Mouse (Mus musculus) midbrain, embryonic 12.5 days (tissue): Measurements from ENCODE around the gene Efcab2. TPM values are rescaled to one million over a fixed set of nuclear protein-coding genes. Genes with fewer than 3 reads are reported as not detected.

Experiments
- ATAC-seq: fragments of 200-750 bp; cut with Nextera tagmentation; 2 replicates; pipeline ENCODE4 v1.8.0; 2017; ENCODE audit warnings: low read depth, moderate TSS enrichment, moderate library complexity; ENCODE audit not compliant: low FRiP score
- H3K27ac ChIP-seq: fragments of 300-500 bp; sonication (generic); replicated peaks from 2 replicates; pipeline ENCODE4 v1.5.1; 2016; ENCODE audit warnings: mild to moderate bottlenecking
- H3K27me3 ChIP-seq: fragments of 300-500 bp; sonication (generic); 2 replicates; pipeline ENCODE4 v1.6.1; 2016; ENCODE audit warnings: mild to moderate bottlenecking
- H3K36me3 ChIP-seq: fragments of 300-500 bp; sonication (generic); 2 replicates; pipeline ENCODE4 v1.6.1; 2016
- H3K4me1 ChIP-seq: fragments of 300-500 bp; sonication (generic); 2 replicates; pipeline ENCODE4 v1.6.1; 2016
- H3K4me2 ChIP-seq: fragments of 300-500 bp; sonication (generic); replicated peaks from 2 replicates; pipeline ENCODE4 v1.6.1; 2016; ENCODE audit warnings: mild to moderate bottlenecking, moderate library complexity
- H3K4me3 ChIP-seq: fragments of 300-500 bp; sonication (generic); 2 replicates; pipeline ENCODE4 v1.5.1; 2016; ENCODE audit warnings: mild to moderate bottlenecking
- H3K9ac ChIP-seq: fragments of 300-500 bp; sonication (generic); replicated peaks from 2 replicates; pipeline ENCODE4 v1.6.1; 2016; ENCODE audit warnings: mild to moderate bottlenecking, moderate library complexity
- H3K9me3 ChIP-seq: fragments of 300-500 bp; sonication (generic); 2 replicates; pipeline ENCODE4 v1.6.1; 2016; ENCODE audit warnings: mild to moderate bottlenecking
- WGBS: fragments of 180-500 bp; shearing (Covaris S2); methylation state at CpG from one replicate; pipeline ENCODE4 v1.1.7; 2016; 5-methylcytosine and 5-hydroxymethylcytosine counted together
- polyA plus RNA-seq: library from polyadenylated mRNA; unstranded; fragments of >200 nt; fragmentation: Nextera tagmentation; extraction: Ambion mirVana; gene quantifications from 2 replicates; pipeline ENCODE4 v1.2.1, GENCODE M21; 2016

Gene Efcab2
- polyA plus RNA-seq, 1 experiment from 2014 or later = 8.4 TPM

DNA sequence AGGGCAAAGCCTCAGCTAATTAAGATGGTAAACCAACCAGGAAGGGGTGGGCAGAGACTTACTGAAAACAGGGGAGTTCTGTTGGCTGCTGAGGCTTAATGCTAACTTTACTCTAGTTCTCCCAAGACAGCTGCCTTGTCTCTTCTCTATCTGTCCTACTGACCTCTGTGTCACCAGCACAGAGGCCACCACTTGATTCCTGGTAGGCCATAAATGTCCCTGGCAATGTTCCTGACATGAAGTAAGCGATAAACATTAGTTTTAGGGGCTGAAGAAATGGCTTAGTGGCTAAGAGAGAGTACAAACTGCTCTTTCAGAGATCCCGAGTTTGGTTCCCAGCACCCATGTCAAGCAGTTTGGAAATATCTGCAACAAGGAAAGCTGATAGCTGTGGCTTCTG is 29.0 kb upstream of the Efcab2 start:
- no peak for ATAC-seq
- no peaks in the 10 kb centered on the region for H3K4me1 ChIP-seq
- 76% methylated on average over 2 of the region's 2 CpGs for WGBS
- no peak overlapping the region for H3K9ac ChIP-seq
- no peaks in the 10 kb centered on the region for H3K27me3 ChIP-seq
- H3K4me3 ChIP-seq = no peak overlapping the region
- no peaks in the 10 kb centered on the region for H3K9me3 ChIP-seq
- H3K27ac ChIP-seq = no peak overlapping the region
- H3K4me2 ChIP-seq = no peak overlapping the region
- no peaks in the 10 kb centered on the region for H3K36me3 ChIP-seq

DNA sequence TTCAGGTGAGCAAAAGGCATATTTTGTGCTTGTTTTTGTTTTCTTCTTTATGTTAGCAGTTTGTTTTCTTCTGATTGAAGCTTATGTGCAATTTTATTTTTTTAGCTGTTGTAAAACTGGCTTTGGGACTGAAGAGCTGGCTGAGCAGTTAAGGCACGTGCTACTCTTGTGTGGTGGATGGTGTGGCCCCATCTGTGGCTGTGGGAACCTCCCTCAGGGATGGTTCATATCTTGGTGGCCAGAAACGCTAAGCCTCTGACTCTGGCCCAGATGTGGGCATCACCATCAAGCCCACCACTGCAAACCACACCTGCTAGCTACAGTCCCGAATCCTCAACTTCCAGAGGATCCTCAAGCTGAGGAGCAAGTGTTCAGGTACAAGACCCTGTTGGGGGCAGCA is 27.8 kb upstream of the Efcab2 start:
- WGBS = 87% methylated on average over 3 of the region's 3 CpGs
- no peaks in the 10 kb centered on the region for H3K9me3 ChIP-seq
- no peak overlapping the region for H3K4me2 ChIP-seq
- no peak for ATAC-seq
- no peak overlapping the region for H3K9ac ChIP-seq
- no peak overlapping the region for H3K27ac ChIP-seq
- no peaks in the 10 kb centered on the region for H3K4me1 ChIP-seq
- H3K4me3 ChIP-seq = no peak overlapping the region
- no peaks in the 10 kb centered on the region for H3K27me3 ChIP-seq
- H3K36me3 ChIP-seq = no peaks in the 10 kb centered on the region

DNA sequence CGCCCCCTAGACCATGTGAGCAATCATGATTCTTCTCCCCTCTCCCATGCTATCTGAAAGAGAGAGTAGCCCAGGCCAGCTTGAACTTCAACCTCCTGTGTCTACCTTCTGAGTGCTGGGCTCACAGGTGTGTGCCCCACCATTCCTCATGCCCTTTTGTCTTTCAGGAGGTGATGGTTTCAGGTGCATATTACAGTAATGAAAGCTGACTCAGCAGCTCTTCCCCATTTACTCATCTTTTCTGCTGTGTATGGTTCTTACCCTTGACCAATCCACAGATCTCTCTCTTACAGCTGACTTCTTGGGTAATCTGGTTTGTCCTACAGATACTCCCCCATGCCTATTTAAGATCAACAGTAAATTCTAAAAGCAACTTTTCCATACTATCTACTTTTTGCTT is 26.7 kb upstream of the Efcab2 start:
- 80% methylated on average over 1 of the region's 1 CpGs for WGBS
- Histone ChIP-seq H3K27me3 (no peaks in the 10 kb centered on the region), H3K4me1 (no peaks in the 10 kb centered on the region), H3K4me3 (no peak overlapping the region), H3K9ac (no peak overlapping the region), H3K27ac (no peak overlapping the region), H3K36me3 (no peaks in the 10 kb centered on the region), H3K9me3 (no peaks in the 10 kb centered on the region), H3K4me2 (no peak overlapping the region)
- ATAC-seq = no peak

DNA sequence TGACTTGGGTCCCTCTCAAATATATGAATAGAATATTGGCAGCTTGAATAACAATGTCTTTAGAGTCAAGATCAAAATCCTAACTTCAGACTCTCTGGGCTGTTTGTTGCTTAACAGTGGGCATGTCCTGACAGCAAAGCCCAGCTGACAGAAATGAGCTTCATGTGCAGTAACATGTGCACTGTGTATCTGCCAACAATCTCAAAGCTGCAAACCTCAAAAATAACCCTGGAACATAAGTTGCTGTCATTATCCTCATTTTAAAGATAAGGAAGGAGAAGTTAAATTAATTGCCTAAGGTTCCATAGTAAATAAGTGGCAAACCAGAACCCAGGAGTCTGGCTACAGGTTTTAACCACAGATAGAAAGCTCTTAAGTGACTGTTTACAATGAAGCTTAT is 23.7 kb upstream of the Efcab2 start:
- Histone ChIP-seq H3K9me3 (no peaks in the 10 kb centered on the region), H3K36me3 (no peaks in the 10 kb centered on the region), H3K4me3 (no peak overlapping the region), H3K27ac (no peak overlapping the region), H3K4me1 (no peaks in the 10 kb centered on the region), H3K4me2 (no peak overlapping the region), H3K27me3 (no peaks in the 10 kb centered on the region), H3K9ac (no peak overlapping the region)
- ATAC-seq = no peak

DNA sequence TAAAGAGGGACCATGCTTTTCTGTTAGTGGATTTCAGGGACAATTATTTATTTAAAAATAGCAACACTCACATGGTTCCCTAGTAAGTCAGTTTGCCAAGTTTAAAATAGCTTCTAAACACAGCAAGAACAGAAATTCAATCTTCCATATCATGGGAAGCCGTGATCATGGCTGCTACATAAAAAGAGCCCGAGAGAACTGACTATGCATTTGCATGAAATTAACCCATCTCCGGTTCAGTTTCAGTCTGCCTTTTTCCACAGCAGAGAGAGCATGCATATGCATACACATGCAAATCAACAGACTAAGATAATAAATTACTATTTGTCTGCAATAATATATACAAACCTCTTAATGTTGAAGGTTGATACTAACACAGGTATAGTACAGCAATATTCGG is 17.1 kb upstream of the Efcab2 start:
- H3K4me2 ChIP-seq = no peak overlapping the region
- H3K27me3 ChIP-seq = no peaks in the 10 kb centered on the region
- 75% methylated on average over 4 of the region's 4 CpGs for WGBS
- no peak overlapping the region for H3K4me3 ChIP-seq
- ATAC-seq = no peak
- H3K9me3 ChIP-seq = no peaks in the 10 kb centered on the region
- H3K9ac ChIP-seq = no peak overlapping the region
- H3K27ac ChIP-seq = no peak overlapping the region
- no peaks in the 10 kb centered on the region for H3K4me1 ChIP-seq
- no peaks in the 10 kb centered on the region for H3K36me3 ChIP-seq

DNA sequence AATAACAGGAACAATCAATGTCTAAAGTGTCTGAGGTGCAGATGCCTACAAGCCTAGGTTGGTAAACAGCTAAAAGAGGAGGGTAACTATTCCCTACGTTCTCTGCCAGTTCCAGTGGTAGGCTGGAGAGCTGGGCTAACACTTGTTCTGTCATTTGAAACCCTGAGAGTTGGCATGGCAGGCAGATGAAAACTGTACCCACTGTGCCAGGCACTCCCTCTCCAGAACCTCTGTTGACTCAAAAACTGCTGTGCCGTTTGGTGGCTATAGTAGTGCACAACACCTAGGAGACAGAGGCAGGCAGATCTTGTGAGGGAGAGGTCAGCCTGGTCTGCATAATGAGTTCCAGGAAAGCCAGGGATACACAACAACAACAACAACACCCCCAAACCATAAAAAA is 16.5 kb upstream of the Efcab2 start:
- no peak overlapping the region for H3K27ac ChIP-seq
- no peaks in the 10 kb centered on the region for H3K4me1 ChIP-seq
- WGBS = 77% methylated on average over 2 of the region's 2 CpGs
- no peak overlapping the region for H3K4me3 ChIP-seq
- H3K4me2 ChIP-seq = no peak overlapping the region
- no peaks in the 10 kb centered on the region for H3K36me3 ChIP-seq
- ATAC-seq = no peak
- no peak overlapping the region for H3K9ac ChIP-seq
- no peaks in the 10 kb centered on the region for H3K9me3 ChIP-seq
- H3K27me3 ChIP-seq = no peaks in the 10 kb centered on the region

DNA sequence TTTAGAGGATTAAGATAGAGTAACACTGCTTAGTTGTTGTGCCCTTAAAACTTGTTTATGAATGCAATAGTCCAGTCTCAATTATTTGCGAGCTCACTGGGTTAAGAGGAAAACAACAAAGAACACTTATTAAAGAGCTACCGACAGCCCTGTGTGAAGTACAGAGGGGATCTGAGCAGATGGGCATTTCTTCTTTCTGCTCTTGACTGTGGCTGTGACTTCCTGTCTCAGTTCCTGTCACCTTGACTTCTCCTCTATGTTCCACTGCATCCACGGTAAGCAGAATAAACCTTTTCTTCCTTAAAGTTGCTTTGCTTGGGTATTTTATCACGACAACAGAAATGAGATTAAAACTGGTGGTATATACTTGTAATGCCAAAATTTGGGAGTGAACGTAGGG is 12.9 kb upstream of the Efcab2 start:
- no peaks in the 10 kb centered on the region for H3K27me3 ChIP-seq
- no peak overlapping the region for H3K27ac ChIP-seq
- no peak overlapping the region for H3K4me2 ChIP-seq
- H3K9me3 ChIP-seq = no peaks in the 10 kb centered on the region
- no peak for ATAC-seq
- 78% methylated on average over 5 of the region's 5 CpGs for WGBS
- H3K4me1 ChIP-seq = no peaks in the 10 kb centered on the region
- no peak overlapping the region for H3K4me3 ChIP-seq
- H3K36me3 ChIP-seq = no peaks in the 10 kb centered on the region
- no peak overlapping the region for H3K9ac ChIP-seq

DNA sequence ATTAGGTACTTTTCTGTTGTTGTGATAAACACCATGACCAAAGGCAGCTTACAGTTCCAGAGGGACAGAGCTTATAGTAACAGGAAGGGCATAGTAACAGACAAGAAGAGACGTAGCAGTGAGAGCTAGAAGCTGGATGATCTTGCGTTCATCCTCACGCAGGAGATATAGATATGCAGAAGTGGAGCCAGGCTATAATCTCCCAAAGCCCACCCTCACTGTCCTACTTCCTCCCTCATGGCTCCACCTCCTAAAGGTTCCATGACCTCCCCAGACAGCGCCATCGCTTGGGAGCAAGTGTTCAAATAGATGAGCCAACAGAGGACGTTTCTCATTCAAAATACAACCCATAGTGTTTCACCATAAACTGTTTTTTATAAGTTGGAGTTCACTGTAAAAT is 10.8 kb upstream of the Efcab2 start:
- Histone ChIP-seq H3K4me2 (no peak overlapping the region), H3K4me3 (no peak overlapping the region), H3K27ac (no peak overlapping the region), H3K27me3 (no peaks in the 10 kb centered on the region), H3K4me1 (no peaks in the 10 kb centered on the region), H3K9me3 (no peaks in the 10 kb centered on the region), H3K9ac (no peak overlapping the region), H3K36me3 (no peaks in the 10 kb centered on the region)
- ATAC-seq = no peak
- 91% methylated on average over 6 of the region's 6 CpGs for WGBS

DNA sequence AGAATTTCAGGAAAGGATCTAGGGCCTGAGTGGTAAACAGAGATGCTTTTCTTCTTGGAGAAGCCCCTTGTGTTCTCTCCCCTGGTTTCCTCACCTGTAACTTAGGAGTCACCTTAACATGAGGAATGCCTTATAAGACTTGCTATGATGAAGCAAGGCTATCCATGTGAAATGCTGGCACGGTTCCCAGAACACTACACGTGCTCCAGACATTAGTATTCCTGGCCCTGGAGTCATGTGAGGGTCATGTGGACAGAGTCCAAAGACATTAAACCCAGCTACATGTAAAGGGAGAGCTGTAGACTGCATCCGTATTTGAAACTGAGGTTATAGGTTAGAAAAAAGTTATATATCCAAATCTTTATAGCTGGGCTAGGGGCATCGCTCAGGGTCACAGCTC is 9.5 kb upstream of the Efcab2 start:
- Histone ChIP-seq H3K4me2 (no peak overlapping the region), H3K4me1 (no peaks in the 10 kb centered on the region), H3K9me3 (no peaks in the 10 kb centered on the region), H3K27ac (no peak overlapping the region), H3K27me3 (no peaks in the 10 kb centered on the region), H3K4me3 (no peak overlapping the region), H3K9ac (no peak overlapping the region), H3K36me3 (no peaks in the 10 kb centered on the region)
- 87% methylated on average over 4 of the region's 4 CpGs for WGBS
- ATAC-seq = no peak

DNA sequence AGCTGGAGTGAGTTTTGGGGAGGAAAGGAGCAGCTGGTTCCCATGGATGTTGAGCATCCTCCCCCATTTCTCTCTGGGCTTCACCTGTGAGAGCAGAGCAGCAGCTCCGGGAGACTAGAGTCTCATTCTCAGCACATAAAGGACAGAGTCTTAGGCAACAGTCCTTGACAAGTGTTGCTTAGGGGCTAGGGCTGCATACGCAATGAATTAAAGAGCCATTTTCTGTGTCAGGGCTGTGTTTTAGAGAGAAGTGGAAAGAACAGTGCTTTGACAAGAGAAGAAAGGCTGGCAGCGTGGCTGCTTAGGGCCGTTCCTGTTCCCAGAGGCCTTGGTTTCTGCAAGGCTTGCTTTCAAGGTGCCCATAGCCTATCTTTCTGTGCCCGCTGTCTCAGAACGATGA is 6.0 kb upstream of the Efcab2 start:
- Histone ChIP-seq H3K9ac (no peak overlapping the region), H3K9me3 (no peaks in the 10 kb centered on the region), H3K4me2 (no peak overlapping the region), H3K4me3 (no peak overlapping the region), H3K36me3 (no peaks in the 10 kb centered on the region), H3K27me3 (no peaks in the 10 kb centered on the region), H3K4me1 (no peaks in the 10 kb centered on the region), H3K27ac (no peak overlapping the region)
- 72% methylated on average over 6 of the region's 6 CpGs for WGBS
- no peak for ATAC-seq

DNA sequence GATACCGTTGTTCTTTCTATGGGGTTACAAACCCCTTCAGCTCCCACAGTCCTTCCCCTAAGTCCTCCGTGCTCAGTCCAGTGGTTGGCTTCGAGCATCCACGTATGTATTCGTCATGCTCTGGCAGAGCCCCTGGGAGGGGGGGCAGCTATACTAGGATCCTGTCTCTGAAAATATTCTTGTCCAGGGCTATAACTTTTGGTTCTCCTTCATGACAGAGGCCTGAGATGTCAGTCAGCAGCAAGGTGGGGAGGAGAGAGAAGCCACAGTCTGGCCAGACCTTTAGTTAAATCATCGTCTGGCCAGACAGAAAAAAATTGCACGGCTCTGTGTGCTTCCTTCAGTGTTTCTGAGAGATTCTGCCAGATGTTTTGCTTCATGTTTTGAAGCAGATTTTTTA is 5.2 kb upstream of the Efcab2 start:
- no peaks in the 10 kb centered on the region for H3K4me1 ChIP-seq
- no peak overlapping the region for H3K4me2 ChIP-seq
- no peaks in the 10 kb centered on the region for H3K27me3 ChIP-seq
- H3K27ac ChIP-seq = no peak overlapping the region
- no peak overlapping the region for H3K4me3 ChIP-seq
- H3K36me3 ChIP-seq = no peaks in the 10 kb centered on the region
- ATAC-seq = no peak
- no peaks in the 10 kb centered on the region for H3K9me3 ChIP-seq
- no peak overlapping the region for H3K9ac ChIP-seq
- 76% methylated on average over 7 of the region's 7 CpGs for WGBS

DNA sequence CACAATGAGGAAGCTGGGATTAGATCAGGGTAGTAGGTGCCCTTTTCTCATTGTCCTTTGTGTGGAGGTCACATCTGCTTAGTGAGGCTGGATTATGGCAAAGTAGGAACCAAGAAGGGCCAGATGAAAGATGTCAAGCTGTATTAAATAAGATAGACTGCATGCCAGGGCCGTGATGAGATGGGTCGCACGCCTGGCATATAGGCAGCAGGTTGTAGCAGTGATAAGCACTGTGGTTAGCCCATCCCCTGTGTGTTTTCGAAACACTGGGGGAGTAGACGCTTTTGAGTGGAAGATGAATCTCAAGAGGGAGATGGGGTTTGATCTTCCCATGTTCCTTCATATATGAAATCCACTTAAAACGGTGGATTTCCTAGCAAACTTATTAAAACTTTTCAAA is 3.9 kb upstream of the Efcab2 start:
- 59% methylated on average over 6 of the region's 6 CpGs for WGBS
- no peak overlapping the region for H3K4me2 ChIP-seq
- no peak for ATAC-seq
- no peaks in the 10 kb centered on the region for H3K9me3 ChIP-seq
- H3K4me3 ChIP-seq = no peak overlapping the region
- no peaks in the 10 kb centered on the region for H3K27me3 ChIP-seq
- no peaks in the 10 kb centered on the region for H3K36me3 ChIP-seq
- H3K4me1 ChIP-seq = no peaks in the 10 kb centered on the region
- no peak overlapping the region for H3K27ac ChIP-seq
- no peak overlapping the region for H3K9ac ChIP-seq

DNA sequence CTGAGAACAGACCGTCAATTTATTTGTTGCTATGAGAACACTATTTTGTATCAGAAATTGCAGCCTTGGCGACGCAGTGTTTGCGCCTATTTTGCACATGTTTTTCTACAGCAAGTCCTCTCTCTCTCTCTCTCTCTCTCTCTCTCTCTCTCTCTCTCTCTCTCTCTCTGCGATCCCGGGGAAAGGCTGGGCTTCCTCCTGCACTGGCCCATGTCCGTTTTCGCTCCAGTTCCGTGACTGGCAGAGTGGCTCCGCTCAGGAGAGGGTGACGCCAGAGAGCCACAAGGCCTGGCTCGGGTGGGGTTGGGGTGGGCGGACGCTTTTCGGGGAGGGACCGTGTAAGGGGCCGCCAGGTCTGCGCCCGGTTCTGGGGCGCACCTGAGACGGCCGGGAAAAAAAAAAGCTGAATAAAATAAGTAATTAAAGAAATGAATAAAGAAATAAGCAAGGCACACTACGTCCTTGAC is 407 bp upstream of the Efcab2 start:
- Histone ChIP-seq H3K27me3 (no peaks in the 10 kb centered on the region), H3K4me1 (no peaks in the 10 kb centered on the region), H3K9me3 (no peaks in the 10 kb centered on the region), H3K4me3 (peak overlapping the region; percentile 70), H3K4me2 (peak overlapping the region; percentile 62), H3K27ac (peak overlapping the region; percentile 100), H3K36me3 (no peaks in the 10 kb centered on the region), H3K9ac (peak overlapping the region; percentile 94)
- WGBS = under 1% methylated on average over 23 of the region's 23 CpGs
- ATAC-seq = peak; percentile 84
